Mouse (Mus musculus) cortical plate, adult 2 months (tissue): ENCODE results near the gene Ch25h.

ENCODE experiments used
- CTCF ChIP-seq: fragments of 200-500 bp; IDR thresholded peaks from 2 replicates; pipeline ENCODE4 v1.5.1; 2011; ENCODE audit warnings: mild to moderate bottlenecking, control low read depth, low read length; ENCODE audit not compliant: insufficient read depth; ENCODE audit errors: extremely low read depth
- POLR2A ChIP-seq: fragments of 200-500 bp; IDR thresholded peaks from 2 replicates; pipeline ENCODE4 v1.6.1; 2011; ENCODE audit warnings: mild to moderate bottlenecking, low read length, control low read depth; ENCODE audit not compliant: insufficient read depth; ENCODE audit errors: extremely low read depth

- TF ChIP-seq POLR2A, result no peak
- TF ChIP-seq CTCF, result no peak
Observed at GRCm38 (mm10) chr19:34450784-34451370, 24.1 kb downstream of the Ch25h start.
